Mouse (Mus musculus) mature B cell (primary cell): ENCODE measurements around the gene Zkscan5.
"Not testable (repeated sequence)": the region's sequence is repeated elsewhere in the genome, so short reads cannot be mapped to it uniquely, and the experiment has no call there.

Experiments
- in situ Hi-C: fragments of 300-500 bp; cut with MboI; formaldehyde crosslinking; loops from 2 replicates; pipeline ENCODE4 v1.14.3; 2019

The Zkscan5 gene

GRCm38 (mm10) chr5:145213505-145213904 is 9.1 kb downstream of the Zkscan5 start:
- in situ Hi-C loops = no loop called here

GRCm38 (mm10) chr5:145214679-145215078 is 10.3 kb downstream of the Zkscan5 start:
- in situ Hi-C loops = no loop called here

GRCm38 (mm10) chr5:145217746-145218145 is 13.4 kb downstream of the Zkscan5 start:
- in situ Hi-C loops = no loop called here

GRCm38 (mm10) chr5:145218206-145218605 is 13.8 kb downstream of the Zkscan5 start:
- in situ Hi-C loops = no loop called here

GRCm38 (mm10) chr5:145218671-145219070 is 14.3 kb downstream of the Zkscan5 start:
- in situ Hi-C loops = no loop called here

GRCm38 (mm10) chr5:145219981-145220380 is 15.6 kb downstream of the Zkscan5 start:
- in situ Hi-C loops = no loop called here

GRCm38 (mm10) chr5:145222840-145223239 is 18.5 kb downstream of the Zkscan5 start:
- in situ Hi-C loops = no loop called here

- in situ Hi-C loops = no loop called here
Measured at GRCm38 (mm10) chr5:145223395-145223794, 19.0 kb downstream of the Zkscan5 start.

- in situ Hi-C loops = no loop called here
Measured at GRCm38 (mm10) chr5:145226453-145226852, 22.1 kb downstream of the Zkscan5 start.

GRCm38 (mm10) chr5:145229283-145229682 is 24.9 kb downstream of the Zkscan5 start:
- in situ Hi-C loops = not testable (repeated sequence)

GRCm38 (mm10) chr5:145230641-145231040 is 26.3 kb downstream of the Zkscan5 start:
- in situ Hi-C loops = no loop called here

- in situ Hi-C loops = no loop called here
Measured at GRCm38 (mm10) chr5:145231367-145231871, 27.1 kb downstream of the Zkscan5 start, which contains the start of gene Zfp655. Zfp655 (plus strand) TSS chr5:145231715.

GRCm38 (mm10) chr5:145231893-145232411 is 27.6 kb downstream of the Zkscan5 start:
- in situ Hi-C loops = no loop called here

- in situ Hi-C loops = no loop called here
Measured at GRCm38 (mm10) chr5:145234636-145235035, 30.3 kb downstream of the Zkscan5 start.

- in situ Hi-C loops = no loop called here
Measured at GRCm38 (mm10) chr5:145249520-145249919, 45.2 kb downstream of the Zkscan5 start.
